Mouse (Mus musculus): ENCODE results near the gene Zdhhc23.

The Zdhhc23 gene

DNA sequence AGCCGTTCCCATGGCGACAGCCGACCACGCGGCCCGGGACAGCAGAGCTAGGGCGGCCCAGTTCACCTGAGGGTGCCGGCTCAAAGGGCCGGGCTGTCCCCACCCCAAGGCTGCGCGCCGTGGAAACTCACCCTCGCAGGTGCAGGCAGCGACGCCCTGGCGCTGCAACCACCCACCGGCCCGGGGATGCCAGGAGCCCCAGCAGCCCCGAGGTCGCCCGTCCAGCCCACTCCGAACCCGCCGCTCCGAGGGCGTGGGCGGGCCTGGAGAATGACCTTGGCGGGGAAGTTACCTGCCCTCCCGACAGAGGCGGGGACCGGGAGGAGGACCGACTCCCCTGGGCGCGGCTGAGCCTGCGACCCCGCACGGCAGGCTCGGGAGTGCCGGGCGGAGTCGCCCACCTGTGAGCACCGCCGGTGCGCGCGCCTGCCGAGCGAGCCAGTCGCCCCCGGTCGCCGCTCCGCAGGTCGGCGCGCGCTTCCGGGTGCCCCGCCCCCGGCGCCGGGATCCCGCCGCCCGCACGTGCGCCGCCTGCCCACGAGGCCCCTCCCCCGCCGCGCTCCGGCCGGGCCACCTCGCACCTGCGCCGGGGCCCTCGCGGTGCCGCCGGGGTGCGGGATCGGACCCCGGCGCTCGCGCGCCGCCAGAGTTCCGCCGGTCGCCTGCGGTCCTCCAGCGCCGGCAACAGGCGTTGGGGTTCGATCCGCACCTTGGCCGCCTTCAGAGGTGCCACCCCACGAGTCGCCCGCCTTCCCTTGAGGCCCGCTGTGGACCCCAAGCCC, at the start of gene Zdhhc23:
TSS of gene Zdhhc23 (minus strand) at position 464 of the 782 bp plus-strand sequence.
- peak in 1 of 2 experiments; percentile 20 for DNase-seq (ENCODE audit: low spot score in 2 of 2)

DNA sequence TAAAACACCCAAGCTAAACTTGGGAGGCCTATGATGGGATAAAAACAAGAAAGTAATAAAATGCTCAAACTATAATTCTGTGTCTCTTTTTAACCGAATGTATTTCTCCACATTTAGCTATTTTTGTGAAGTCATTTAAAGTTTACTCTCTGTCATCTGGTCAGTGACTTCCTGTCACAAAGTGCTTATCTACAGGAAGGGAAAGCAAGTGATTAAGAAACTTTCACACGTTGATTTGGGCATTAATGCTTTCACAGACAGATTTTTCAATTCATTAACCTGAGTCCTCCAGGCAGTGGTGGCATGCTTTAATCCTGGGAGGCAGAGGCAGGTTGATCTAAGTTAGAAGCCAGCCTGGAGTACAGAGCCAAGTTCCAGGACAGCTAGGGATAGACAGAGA, 49.7 kb upstream of the Zdhhc23 start:
- DNase-seq (ENCODE audit: low spot score in 2 of 2), result no peak

- DNase-seq (ENCODE audit: low spot score in 2 of 2), result no peak
These were observed 47.2 kb upstream of the Zdhhc23 start for GRCm38 (mm10) chr16:44026822-44027221.

DNA sequence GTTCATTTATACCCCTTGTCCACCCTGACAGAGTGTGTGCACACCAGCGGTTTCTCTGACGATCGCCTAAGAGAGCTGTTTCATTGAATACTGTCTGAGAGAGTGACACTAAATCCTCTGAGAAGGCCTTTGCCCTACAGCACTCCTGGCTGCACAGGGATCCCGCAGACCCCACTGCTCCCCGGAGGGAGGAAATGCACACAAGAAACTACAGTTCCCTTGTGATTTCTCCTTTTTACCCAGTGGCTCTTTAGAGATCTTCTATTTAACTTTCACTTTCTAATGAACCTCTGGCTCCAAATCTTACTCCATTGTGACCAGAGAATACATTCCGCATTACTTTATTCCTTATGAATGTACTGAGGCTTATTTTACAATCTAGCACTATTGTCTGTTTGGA, 46.6 kb upstream of the Zdhhc23 start:
- DNase-seq (ENCODE audit: low spot score in 2 of 2), result no peak

- no peak for DNase-seq (ENCODE audit: low spot score in 2 of 2)
These were observed 39.5 kb upstream of the Zdhhc23 start for GRCm38 (mm10) chr16:44018986-44019548.

GRCm38 (mm10) chr16:44018372-44018771, 38.8 kb upstream of the Zdhhc23 start:
- no peak for DNase-seq (ENCODE audit: low spot score in 2 of 2)

DNA sequence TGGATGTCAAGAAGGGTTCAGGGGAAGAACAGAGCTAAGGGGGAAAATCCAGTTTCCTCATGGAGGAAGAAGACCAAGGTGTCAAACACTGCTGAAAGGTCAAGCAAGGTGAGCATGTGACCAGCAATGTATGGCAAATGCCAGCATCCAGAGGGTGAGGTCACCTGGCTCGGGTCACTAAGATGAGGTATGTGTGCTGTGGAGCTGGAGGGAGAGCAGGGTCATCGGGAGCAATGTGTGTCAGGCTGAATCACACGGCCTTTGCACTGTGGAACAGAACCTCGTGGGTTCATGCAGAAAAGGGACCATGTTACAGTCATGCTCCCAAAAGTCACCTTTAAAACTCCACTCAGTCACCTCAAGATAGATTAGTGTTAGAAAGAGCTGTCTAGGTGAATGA, 38.1 kb upstream of the Zdhhc23 start:
- DNase-seq (ENCODE audit: low spot score in 2 of 2), result no peak

- peak; percentile 28 to 64 for DNase-seq (ENCODE audit: low spot score in 2 of 2)
These were observed 36.6 kb upstream of the Zdhhc23 start for GRCm38 (mm10) chr16:44016164-44016563.

DNA sequence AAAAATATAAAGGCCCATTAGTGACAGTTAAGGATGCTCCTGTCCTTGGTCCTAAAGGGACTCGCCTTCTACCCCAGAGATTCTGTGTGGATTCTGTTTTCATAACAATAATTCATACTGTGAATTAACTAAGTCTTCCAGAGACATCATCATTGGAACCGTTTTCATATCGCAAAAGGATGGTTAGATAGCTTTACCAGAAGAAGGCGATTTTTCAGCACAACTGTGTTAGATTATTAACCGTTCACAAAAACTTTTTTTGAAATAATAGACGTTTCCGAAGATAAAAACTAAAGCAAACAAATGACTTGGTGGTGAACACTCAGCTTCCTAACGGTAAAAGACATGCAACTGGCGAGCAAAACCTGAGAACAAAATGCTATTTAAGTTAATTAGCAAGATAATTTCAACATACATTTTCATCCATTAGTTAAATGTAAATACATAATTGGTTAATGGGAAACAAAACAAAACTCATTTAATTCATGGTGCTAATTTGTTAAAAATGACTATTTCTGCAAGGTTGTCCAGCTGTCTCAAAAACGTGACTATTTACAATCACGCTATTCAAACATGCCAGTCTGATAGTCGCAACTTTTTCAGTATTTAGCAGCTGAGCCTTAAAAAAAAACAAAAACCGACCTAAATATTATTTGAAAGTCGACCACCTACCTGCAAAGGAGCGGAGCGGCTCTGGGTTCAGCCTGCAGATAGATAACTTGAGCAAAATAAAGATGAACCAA, 36.0 kb upstream of the Zdhhc23 start:
- DNase-seq (ENCODE audit: low spot score in 2 of 2), result no peak

DNA sequence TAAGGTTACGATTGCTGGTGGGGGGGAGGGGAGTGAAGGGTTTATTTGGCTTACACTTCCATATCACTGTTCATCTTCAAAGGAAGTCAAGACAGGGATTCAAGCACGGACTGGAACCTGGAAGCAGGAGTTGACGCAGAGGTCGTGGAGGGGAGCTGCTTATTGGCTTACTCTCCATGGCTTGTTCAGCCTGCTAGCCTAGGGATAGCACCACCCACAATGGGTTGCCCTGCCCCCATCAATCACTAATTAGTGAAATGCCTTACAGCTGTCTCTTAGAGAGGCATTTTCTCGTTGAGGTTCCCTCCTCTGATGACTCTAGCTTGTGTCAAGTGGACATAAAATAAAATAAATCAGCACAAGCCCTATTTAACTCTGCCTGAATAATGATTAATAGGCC, 31.4 kb upstream of the Zdhhc23 start:
- no peak for DNase-seq (ENCODE audit: low spot score in 2 of 2)

GRCm38 (mm10) chr16:44002086-44002485, 22.5 kb upstream of the Zdhhc23 start:
- DNase-seq (ENCODE audit: low spot score in 2 of 2), result no peak

DNA sequence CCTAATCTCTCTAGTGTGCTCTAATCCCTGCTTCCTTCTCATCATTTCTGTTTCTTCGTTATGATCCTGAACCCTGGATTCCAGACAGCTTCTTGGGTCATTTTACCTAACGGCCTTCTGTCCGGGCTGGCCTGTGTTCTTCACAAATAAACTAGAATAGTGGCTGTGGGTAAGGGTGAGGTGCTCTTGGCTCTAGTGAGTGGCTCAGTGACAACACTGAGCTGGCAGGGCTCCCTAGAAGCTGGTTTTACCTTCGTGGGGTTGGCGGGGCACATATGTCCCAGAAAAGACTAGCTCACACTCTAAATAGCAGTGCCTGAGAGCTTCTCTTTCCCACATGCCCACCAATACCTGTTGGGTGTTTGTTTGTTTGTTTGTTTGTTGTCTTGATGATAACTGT, 19.9 kb upstream of the Zdhhc23 start:
- DNase-seq (ENCODE audit: low spot score in 2 of 2), result no peak

DNA sequence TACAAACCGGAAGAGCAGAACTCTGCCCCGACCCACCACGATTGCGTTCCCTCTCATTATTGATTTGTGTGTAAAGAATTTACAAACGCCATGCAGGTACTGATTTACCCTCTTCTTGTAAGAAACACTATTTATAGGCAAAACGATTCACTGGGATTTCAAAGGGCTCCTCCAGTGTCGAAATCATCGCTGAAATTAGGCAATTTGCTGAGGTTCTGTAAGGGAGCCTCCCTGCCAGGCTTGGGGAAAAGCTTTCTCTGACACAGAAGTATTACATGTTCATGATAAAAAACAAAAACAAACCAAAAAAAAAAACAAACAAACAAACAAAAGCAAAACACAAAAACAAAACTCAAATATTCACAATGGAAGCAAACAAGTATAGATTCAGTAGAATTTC, 19.5 kb upstream of the Zdhhc23 start:
- no peak for DNase-seq (ENCODE audit: low spot score in 2 of 2)

- DNase-seq (ENCODE audit: low spot score in 2 of 2), result no peak
These were observed 15.0 kb upstream of the Zdhhc23 start for GRCm38 (mm10) chr16:43994623-43995022.

GRCm38 (mm10) chr16:43986299-43986698, 6.7 kb upstream of the Zdhhc23 start:
- no peak for DNase-seq (ENCODE audit: low spot score in 2 of 2)

DNA sequence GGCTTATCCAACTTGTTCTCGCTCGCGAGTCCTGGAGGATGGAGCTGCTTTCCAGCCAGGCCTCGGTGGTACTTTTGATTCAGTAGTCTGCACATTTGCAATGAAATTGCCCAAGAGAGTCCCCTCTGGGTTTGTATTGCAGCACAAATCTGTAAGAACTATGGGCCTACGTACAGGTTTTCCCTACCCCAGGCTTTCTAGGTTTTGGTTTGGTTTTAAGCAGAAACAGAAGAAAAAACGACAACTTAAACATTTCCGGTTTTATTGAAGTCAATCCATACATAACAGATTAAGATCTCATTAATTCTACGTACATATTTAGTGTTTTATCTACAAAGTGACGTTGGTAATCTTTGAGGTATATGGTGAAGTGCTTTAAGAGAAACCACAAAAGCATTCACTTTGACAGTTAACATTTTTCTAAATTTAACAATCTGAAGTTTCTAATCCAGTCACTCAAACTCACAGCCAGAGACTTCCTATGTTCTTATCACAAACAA, 569 bp upstream of the Zdhhc23 start:
- no peak for DNase-seq (ENCODE audit: low spot score in 2 of 2)

GRCm38 (mm10) chr16:43979010-43979327, 622 bp downstream of the Zdhhc23 start:
- DNase-seq (ENCODE audit: low spot score in 2 of 2), result no peak

GRCm38 (mm10) chr16:43973606-43974220, 5.9 kb downstream of the Zdhhc23 start:
- no peak for DNase-seq (ENCODE audit: low spot score in 2 of 2)

DNA sequence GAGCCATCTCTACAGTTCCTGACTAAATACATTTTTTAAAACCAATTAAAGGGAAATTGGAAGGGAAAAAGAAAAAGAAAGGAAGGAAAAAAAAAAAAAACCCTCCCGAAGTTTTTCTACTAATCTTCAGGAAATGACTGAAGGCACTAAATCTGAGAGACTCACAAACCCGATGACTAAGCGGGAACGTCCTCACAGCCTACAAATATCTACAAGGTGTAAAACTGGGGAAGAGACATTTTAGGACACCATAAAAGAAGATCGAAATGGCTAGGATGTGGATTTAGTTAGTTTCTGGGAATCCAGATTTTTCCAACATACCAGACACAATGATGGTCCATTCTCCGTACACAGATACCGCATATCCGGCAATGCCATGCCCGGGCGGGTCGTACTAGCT, 6.4 kb downstream of the Zdhhc23 start:
- DNase-seq (ENCODE audit: low spot score in 2 of 2), result no peak

GRCm38 (mm10) chr16:43972391-43972790, 7.2 kb downstream of the Zdhhc23 start:
- DNase-seq (ENCODE audit: low spot score in 2 of 2), result no peak

- DNase-seq (ENCODE audit: low spot score in 2 of 2), result no peak
These were observed 7.8 kb downstream of the Zdhhc23 start for GRCm38 (mm10) chr16:43971741-43972140.

DNA sequence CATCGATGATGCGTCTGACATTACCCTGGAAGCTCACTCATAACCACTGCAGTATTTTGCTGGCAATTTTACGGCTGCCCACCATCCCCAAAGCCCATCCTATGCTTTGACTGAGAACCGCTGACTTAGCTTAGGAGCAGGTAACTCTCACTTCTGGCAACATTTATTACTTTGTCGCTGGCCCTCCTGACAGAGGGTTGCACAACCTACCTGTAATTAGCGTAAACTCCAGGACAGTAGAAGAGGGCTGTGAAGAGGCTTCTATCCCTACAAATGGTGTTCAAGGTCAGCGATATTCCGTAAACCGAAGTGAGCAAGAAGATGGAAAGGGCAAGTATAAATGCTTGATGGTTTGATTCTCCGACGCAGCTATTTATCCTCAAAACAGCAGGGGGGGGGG, 8.4 kb downstream of the Zdhhc23 start:
- no peak for DNase-seq (ENCODE audit: low spot score in 2 of 2)
